Mouse (Mus musculus): ENCODE results near the gene Tmem100.

GRCm38 (mm10) chr11:90073201-90073600, 43.1 kb downstream of the Tmem100 start:
- TF ChIP-seq EP300 (optimal IDR thresholded peaks at IDR 0.05) (no peak), CTCF (IDR thresholded peaks at IDR 0.05; ENCODE audit: low read depth) (no peak)
